8 mouse cellular contexts compared by ENCODE assay signal in genomic region chr2:27758414-27759301, GRCm38 (mm10).
DNase-seq lines count a peak whose midpoint lies in the region; ATAC-seq and TF ChIP-seq lines count a peak whose summit lies in the region.

No protein-coding gene starts in this region.

- no peaks in the 10 kb centered on the region for H3K36me3 ChIP-seq in hindbrain, embryonic 15.5 days
- H3K36me3 ChIP-seq in lung, postnatal 0 days (ENCODE audit: insufficient read depth, low read length): peaks cover 32% of the 10 kb centered on the region; the same call in 1 of the 2 replicates

- no peak for TF ChIP-seq CTCF in lung, postnatal 0 days (IDR thresholded peaks at IDR 0.05)

- ATAC-seq in common myeloid progenitor, adult 5-6 weeks (replicated peaks; ENCODE audit: low read depth, poor library complexity, severe bottlenecking): peak; percentile 58
- ATAC-seq in hindbrain, embryonic 15.5 days (ENCODE audit: low FRiP score, low read depth): peak; percentile 70
- peak; percentile 84 for ATAC-seq in lung, postnatal 0 days
- no peak for ATAC-seq in CD4-positive, CD25-positive, alpha-beta regulatory T cell, adult 4 months

- peak; percentile 74 for TF ChIP-seq EP300 in lung, postnatal 0 days (IDR thresholded peaks at IDR 0.05)

- no peak overlapping the region; the same call in 1 of the 2 replicates for H3K4me2 ChIP-seq in hindbrain, embryonic 15.5 days
- peak overlapping the region; percentile 33 for H3K4me2 ChIP-seq in lung, postnatal 0 days (replicated peaks; ENCODE audit: low read depth, low read length)

- WGBS in hindbrain, embryonic 15.5 days: 45% methylated on average over 20 of the region's 20 CpGs
- 27% methylated on average over 20 of the region's 20 CpGs for WGBS in lung, postnatal 0 days

- peak; percentile 95 for DNase-seq in adrenal gland, postnatal 10 days
- DNase-seq in gastrocnemius, postnatal 10 days: peak; percentile 94
- peak; percentile 91 to 95 for DNase-seq in layer of hippocampus, postnatal 36 days
- peak; percentile 98 for DNase-seq in lung, postnatal 0 days (ENCODE audit: low spot score)
- peak; percentile 87 to 90 for DNase-seq in right cerebral cortex, postnatal 36 days (ENCODE audit: low spot score in 2 of 2)

- peaks cover 43% of the 10 kb centered on the region for H3K4me1 ChIP-seq in hindbrain, embryonic 15.5 days (replicated peaks)
- H3K4me1 ChIP-seq in lung, postnatal 0 days (ENCODE audit: insufficient read depth, low read depth, low read length): peaks cover 18% of the 10 kb centered on the region

- H3K4me3 ChIP-seq in hindbrain, embryonic 15.5 days: no peak overlapping the region
- H3K4me3 ChIP-seq in lung, postnatal 0 days (ENCODE audit: low read depth, low read length): no peak overlapping the region

- H3K27ac ChIP-seq in hindbrain, embryonic 15.5 days (replicated peaks): peak overlapping the region; percentile 75
- H3K27ac ChIP-seq in lung, postnatal 0 days (ENCODE audit: low read length): peak overlapping the region; percentile 63

- no peaks in the 10 kb centered on the region for H3K27me3 ChIP-seq in hindbrain, embryonic 15.5 days
- no peaks in the 10 kb centered on the region for H3K27me3 ChIP-seq in lung, postnatal 0 days (replicated peaks; ENCODE audit: insufficient read depth, low read length)

- H3K9ac ChIP-seq in hindbrain, embryonic 15.5 days: no peak overlapping the region
- H3K9ac ChIP-seq in lung, postnatal 0 days (replicated peaks; ENCODE audit: low read depth): no peak overlapping the region

- H3K9me3 ChIP-seq in hindbrain, embryonic 15.5 days: no peaks in the 10 kb centered on the region
- no peaks in the 10 kb centered on the region for H3K9me3 ChIP-seq in lung, postnatal 0 days (ENCODE audit: low read length)
